Mouse (Mus musculus): ENCODE measurements around the gene Akr1c18. TPM values are rescaled to one million over a fixed set of nuclear protein-coding genes. Genes with fewer than 3 reads are reported as not detected.
"Not testable (repeated sequence)": the region's sequence is repeated elsewhere in the genome, so short reads cannot be mapped to it uniquely, and the experiment has no call there.

The Akr1c18 gene
- 0.60 and 0.71 TPM in 2 replicates for polyA plus RNA-seq (2015; fragmentation: Nextera tagmentation; extraction: Ambion mirVana)

GRCm38 (mm10) chr13:4150518-4150917 lies at the start of gene Akr1c18:
Gene Akr1c18 (minus strand): TSS chr13:4150654.
- H3K9ac ChIP-seq: no peak within 1 kb of the TSS
- ATAC-seq (ENCODE audit: low read depth) (no peak), DNase-seq (no peak)
- no peaks in the 10 kb centered on the region for H3K9me3 ChIP-seq (replicated peaks)
- H3K27ac ChIP-seq: no peak within 1 kb of the TSS
- no peak within 1 kb of the TSS for H3K4me3 ChIP-seq (replicated peaks)
- H3K27me3 ChIP-seq: no peaks in the 10 kb centered on the region
- H3K4me2 ChIP-seq: no peak within 1 kb of the TSS
- H3K36me3 ChIP-seq: no peaks in the 10 kb centered on the region
- WGBS (ENCODE audit: insufficient replicate concordance): 54% methylated on average over 5 of the region's 5 CpGs
- no peaks in the 10 kb centered on the region for H3K4me1 ChIP-seq (replicated peaks)

DNA sequence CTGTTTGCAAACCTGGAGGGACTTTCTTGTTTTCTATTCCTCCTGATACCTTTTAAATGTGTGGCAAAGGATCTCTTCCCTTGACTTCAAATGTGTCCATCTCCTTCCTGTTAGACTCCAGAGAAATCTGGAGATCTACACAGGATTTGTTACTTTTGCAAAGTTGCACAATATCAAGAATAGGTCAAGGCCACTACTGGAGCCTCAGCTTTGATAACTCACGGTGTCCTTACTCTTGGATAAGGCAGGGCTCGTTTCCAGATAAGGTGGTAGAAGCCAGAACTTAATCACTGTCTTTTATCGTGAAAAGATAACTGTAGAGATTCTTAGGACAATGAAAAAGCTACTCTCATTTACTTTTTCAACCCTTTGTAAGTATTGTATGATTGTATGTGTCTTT lies 42.1 kb upstream of the Akr1c18 start:
- H3K27me3 ChIP-seq: no peaks in the 10 kb centered on the region
- no peaks in the 10 kb centered on the region for H3K4me1 ChIP-seq (replicated peaks)
- no peak for DNase-seq
- H3K9me3 ChIP-seq (replicated peaks): no peaks in the 10 kb centered on the region
- H3K36me3 ChIP-seq: no peaks in the 10 kb centered on the region
- 0 out of 2 replicates have a peak overlapping the region, but pooled peaks have one; percentile 21 for H3K4me2 ChIP-seq
- no peak for ATAC-seq (ENCODE audit: low read depth)
- H3K9ac ChIP-seq: no peak overlapping the region
- H3K27ac ChIP-seq: no peak overlapping the region
- WGBS (ENCODE audit: insufficient replicate concordance): 36% methylated on average over 3 of the region's 3 CpGs
- no peak overlapping the region for H3K4me3 ChIP-seq (replicated peaks)

DNA sequence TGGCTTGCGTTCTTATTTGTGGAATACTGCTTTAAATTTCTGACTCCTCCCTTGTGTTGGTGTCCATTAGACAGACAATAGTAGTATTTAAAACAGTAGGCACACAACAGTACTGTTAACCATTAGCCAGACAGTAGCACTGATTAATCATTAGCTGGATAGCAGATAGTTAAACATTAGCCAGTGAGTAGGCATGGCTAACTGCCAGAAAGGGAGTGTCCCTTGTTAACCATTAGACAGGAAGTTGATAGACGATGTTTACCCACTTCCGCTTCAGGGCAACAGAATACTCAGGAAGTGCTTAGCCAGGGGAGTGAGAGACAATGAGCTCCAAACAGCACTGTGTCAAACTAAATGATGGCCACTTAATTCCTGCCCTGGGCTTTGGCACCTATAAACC lies 40.5 kb upstream of the Akr1c18 start, which contains the start of gene Akr1c13:
Gene Akr1c13 (plus strand): TSS at position 247 of the 400 bp plus-strand sequence.
- H3K4me1 ChIP-seq (replicated peaks): no peaks in the 10 kb centered on the region
- 0 out of 2 replicates have a peak within 1 kb of the TSS, but pooled peaks have one; percentile 18 for H3K27ac ChIP-seq
- H3K4me3 ChIP-seq (replicated peaks): peak within 1 kb of the TSS; percentile 18; the same call in 1 of the 2 replicates
- WGBS (ENCODE audit: insufficient replicate concordance): 26% methylated on average over 3 of the region's 3 CpGs
- ATAC-seq (ENCODE audit: low read depth) (peak; percentile 79), DNase-seq (no peak)
- H3K9ac ChIP-seq: no peak within 1 kb of the TSS
- H3K27me3 ChIP-seq: no peaks in the 10 kb centered on the region
- peak within 1 kb of the TSS; percentile 39 for H3K4me2 ChIP-seq
- H3K36me3 ChIP-seq: no peaks in the 10 kb centered on the region
- H3K9me3 ChIP-seq (replicated peaks): no peaks in the 10 kb centered on the region

- no peak for DNase-seq
- no peaks in the 10 kb centered on the region for H3K4me1 ChIP-seq (replicated peaks)
- no peaks in the 10 kb centered on the region for H3K27me3 ChIP-seq
- no peak for ATAC-seq (ENCODE audit: low read depth)
- 68% methylated on average over 2 of the region's 2 CpGs for WGBS (ENCODE audit: insufficient replicate concordance)
- H3K27ac ChIP-seq: no peak overlapping the region
- no peak overlapping the region for H3K4me3 ChIP-seq (replicated peaks)
- no peak overlapping the region for H3K4me2 ChIP-seq
- no peaks in the 10 kb centered on the region for H3K36me3 ChIP-seq
- H3K9me3 ChIP-seq (replicated peaks): no peaks in the 10 kb centered on the region; the same call in 1 of the 2 replicates
- H3K9ac ChIP-seq: no peak overlapping the region
These were observed 37.7 kb upstream of the Akr1c18 start for GRCm38 (mm10) chr13:4188174-4188573.

GRCm38 (mm10) chr13:4186641-4187411 lies 36.4 kb upstream of the Akr1c18 start:
- not testable (repeated sequence) for H3K36me3 ChIP-seq; H3K27me3 ChIP-seq; H3K4me2 ChIP-seq; H3K9ac ChIP-seq; DNase-seq; ATAC-seq (ENCODE audit: low read depth); H3K9me3 ChIP-seq (replicated peaks); H3K27ac ChIP-seq; H3K4me3 ChIP-seq (replicated peaks); H3K4me1 ChIP-seq (replicated peaks)
- WGBS (ENCODE audit: insufficient replicate concordance): 70% methylated on average over 7 of the region's 7 CpGs

- no peaks in the 10 kb centered on the region for H3K27me3 ChIP-seq
- no peaks in the 10 kb centered on the region for H3K36me3 ChIP-seq
- DNase-seq: no peak
- no peaks in the 10 kb centered on the region; the same call in 1 of the 2 replicates for H3K9me3 ChIP-seq (replicated peaks)
- H3K27ac ChIP-seq: no peak overlapping the region
- H3K9ac ChIP-seq: no peak overlapping the region
- H3K4me1 ChIP-seq (replicated peaks): no peaks in the 10 kb centered on the region
- no peak for ATAC-seq (ENCODE audit: low read depth)
- no peak overlapping the region for H3K4me3 ChIP-seq (replicated peaks)
- WGBS (ENCODE audit: insufficient replicate concordance): 61% methylated on average over 9 of the region's 9 CpGs
- H3K4me2 ChIP-seq: no peak overlapping the region
These were observed 32.7 kb upstream of the Akr1c18 start for GRCm38 (mm10) chr13:4183116-4183515.

DNA sequence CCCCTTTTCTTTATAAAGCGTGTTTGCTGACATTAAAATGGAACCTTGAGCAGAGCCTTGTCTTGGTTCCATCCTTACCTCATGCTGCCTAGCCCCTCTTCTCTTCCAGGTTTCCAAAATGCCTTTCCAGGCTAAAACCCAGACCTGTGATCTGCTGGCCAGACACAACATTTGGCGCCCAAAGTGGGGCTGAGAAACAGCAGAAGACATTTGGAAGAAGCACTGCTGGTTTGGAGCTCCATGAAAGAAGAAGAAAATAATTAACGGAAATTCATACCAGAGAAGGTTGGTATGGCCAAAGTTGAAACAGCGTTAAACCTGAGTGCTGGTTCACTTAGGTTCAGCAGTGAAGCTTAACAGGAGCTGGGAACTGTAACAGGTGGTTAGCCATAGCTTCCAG lies 30.9 kb upstream of the Akr1c18 start:
- not testable (repeated sequence) for H3K4me3 ChIP-seq (replicated peaks); H3K27ac ChIP-seq; H3K9ac ChIP-seq; H3K27me3 ChIP-seq; H3K4me1 ChIP-seq (replicated peaks); DNase-seq; ATAC-seq (ENCODE audit: low read depth); H3K4me2 ChIP-seq; H3K9me3 ChIP-seq (replicated peaks); H3K36me3 ChIP-seq
- 61% methylated on average over 4 of the region's 4 CpGs for WGBS (ENCODE audit: insufficient replicate concordance)

DNA sequence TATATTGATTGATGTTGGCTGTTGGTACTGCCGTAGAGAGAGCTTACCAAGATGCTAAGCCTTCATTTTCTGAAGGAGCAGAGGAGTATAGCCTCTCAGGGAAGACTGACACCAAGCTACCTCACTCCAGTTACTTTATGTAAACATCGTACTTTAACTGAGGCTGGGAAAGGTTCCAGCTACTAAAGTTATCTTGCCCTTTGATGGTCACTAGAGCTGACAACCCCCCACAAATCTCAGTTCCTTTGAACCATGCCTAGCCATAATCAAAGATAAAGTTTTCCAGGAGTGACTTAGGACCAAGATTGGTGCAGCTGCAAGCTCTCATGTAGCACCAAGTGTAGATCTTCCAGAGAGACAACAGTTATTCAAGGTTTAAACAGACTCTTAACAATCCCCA lies 22.5 kb upstream of the Akr1c18 start:
- H3K36me3 ChIP-seq: no peaks in the 10 kb centered on the region
- no peak for ATAC-seq (ENCODE audit: low read depth)
- no peaks in the 10 kb centered on the region for H3K4me1 ChIP-seq (replicated peaks)
- WGBS (ENCODE audit: insufficient replicate concordance): 42% methylated on average over 2 of the region's 2 CpGs
- no peak overlapping the region for H3K4me3 ChIP-seq (replicated peaks)
- DNase-seq: no peak
- H3K9ac ChIP-seq: no peak overlapping the region
- H3K27me3 ChIP-seq: no peaks in the 10 kb centered on the region
- no peak overlapping the region for H3K4me2 ChIP-seq
- no peaks in the 10 kb centered on the region for H3K9me3 ChIP-seq (replicated peaks)
- H3K27ac ChIP-seq: no peak overlapping the region

DNA sequence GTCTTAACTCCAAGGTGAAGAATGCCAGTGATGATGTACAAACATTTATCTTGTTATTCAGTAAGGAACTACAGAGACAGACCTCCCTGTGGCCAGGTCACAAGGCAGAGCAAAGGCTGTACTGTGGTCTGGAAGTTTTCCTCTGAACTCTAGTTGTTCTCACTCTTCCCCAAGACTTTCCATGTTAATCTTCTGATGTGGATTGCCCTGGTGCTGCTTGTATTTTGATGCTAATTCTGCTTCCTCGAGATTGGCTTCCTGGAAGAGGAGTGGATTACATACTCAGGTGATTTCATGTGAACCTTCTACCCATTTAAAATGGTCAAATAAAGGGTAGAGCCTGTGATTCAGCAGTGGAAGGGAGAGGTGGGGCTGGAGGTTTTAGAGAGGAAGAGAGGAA lies 17.6 kb upstream of the Akr1c18 start:
- ATAC-seq (ENCODE audit: low read depth) (no peak), DNase-seq (no peak)
- no peak overlapping the region for H3K4me2 ChIP-seq
- no peaks in the 10 kb centered on the region for H3K36me3 ChIP-seq
- H3K27me3 ChIP-seq: no peaks in the 10 kb centered on the region
- no peaks in the 10 kb centered on the region for H3K4me1 ChIP-seq (replicated peaks)
- no peak overlapping the region for H3K4me3 ChIP-seq (replicated peaks)
- 11% methylated on average over 1 of the region's 1 CpGs for WGBS (ENCODE audit: insufficient replicate concordance)
- H3K9me3 ChIP-seq (replicated peaks): no peaks in the 10 kb centered on the region
- no peak overlapping the region for H3K27ac ChIP-seq
- no peak overlapping the region for H3K9ac ChIP-seq

DNA sequence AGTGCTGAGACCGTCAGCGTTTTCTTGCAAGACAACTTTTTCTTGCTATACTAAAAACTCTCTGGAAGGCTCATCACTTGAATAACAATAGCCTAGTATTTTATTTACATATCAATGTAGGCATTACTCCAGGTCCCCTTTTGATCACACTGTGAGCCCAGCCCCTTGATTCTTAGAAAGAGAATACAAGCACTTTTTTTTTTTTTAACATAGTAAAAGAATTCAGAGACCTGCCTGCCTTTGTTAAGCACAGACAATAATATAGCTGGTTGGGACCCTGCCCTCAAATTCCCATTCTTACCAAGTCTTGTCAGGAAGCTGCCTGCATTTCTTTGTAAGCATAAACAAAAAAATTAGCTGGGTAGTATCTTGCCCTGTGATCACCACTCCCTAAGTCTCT lies 4.8 kb upstream of the Akr1c18 start:
- no peaks in the 10 kb centered on the region for H3K9me3 ChIP-seq (replicated peaks)
- no peak overlapping the region for H3K27ac ChIP-seq
- WGBS (ENCODE audit: insufficient replicate concordance): 63% methylated on average over 2 of the region's 2 CpGs
- no peak overlapping the region for H3K4me2 ChIP-seq
- H3K4me3 ChIP-seq (replicated peaks): no peak overlapping the region
- no peaks in the 10 kb centered on the region for H3K27me3 ChIP-seq
- no peaks in the 10 kb centered on the region for H3K36me3 ChIP-seq
- ATAC-seq (ENCODE audit: low read depth) (no peak), DNase-seq (no peak)
- H3K9ac ChIP-seq: no peak overlapping the region
- no peaks in the 10 kb centered on the region for H3K4me1 ChIP-seq (replicated peaks)

- no peak for DNase-seq
These were observed 3.1 kb upstream of the Akr1c18 start for GRCm38 (mm10) chr13:4153593-4153992.

GRCm38 (mm10) chr13:4152908-4153307 lies 2.5 kb upstream of the Akr1c18 start:
- WGBS (ENCODE audit: insufficient replicate concordance): 33% methylated on average over 2 of the region's 2 CpGs
- no peak overlapping the region for H3K9ac ChIP-seq
- DNase-seq (no peak), ATAC-seq (ENCODE audit: low read depth) (no peak)
- no peaks in the 10 kb centered on the region for H3K9me3 ChIP-seq (replicated peaks)
- no peak overlapping the region for H3K4me3 ChIP-seq (replicated peaks)
- H3K27ac ChIP-seq: no peak overlapping the region
- H3K36me3 ChIP-seq: no peaks in the 10 kb centered on the region
- no peaks in the 10 kb centered on the region for H3K4me1 ChIP-seq (replicated peaks)
- H3K27me3 ChIP-seq: no peaks in the 10 kb centered on the region
- no peak overlapping the region for H3K4me2 ChIP-seq

More at GRCm38 (mm10) chr13:4153593-4153992, 3.1 kb upstream of the Akr1c18 start:
- no peak overlapping the region for H3K4me2 ChIP-seq
- H3K36me3 ChIP-seq: no peaks in the 10 kb centered on the region
- 48% methylated on average over 3 of the region's 3 CpGs for WGBS (ENCODE audit: insufficient replicate concordance)
- H3K9me3 ChIP-seq (replicated peaks): no peaks in the 10 kb centered on the region
- ATAC-seq (ENCODE audit: low read depth): no peak
- H3K4me3 ChIP-seq (replicated peaks): no peak overlapping the region
- H3K27me3 ChIP-seq: no peaks in the 10 kb centered on the region
- no peaks in the 10 kb centered on the region for H3K4me1 ChIP-seq (replicated peaks)
- H3K9ac ChIP-seq: no peak overlapping the region
- no peak overlapping the region for H3K27ac ChIP-seq

Data from liver, embryonic 13.5 days (tissue).